Mouse (Mus musculus) forebrain, embryonic 14.5 days (tissue): ENCODE results near the gene Ncoa3. TPM values are rescaled to one million over a fixed set of nuclear protein-coding genes. Genes with fewer than 3 reads are reported as not detected.
A peak's percentile ranks its signal among the peaks of the same experiment; 100 is the strongest.

Experiments
- ATAC-seq: fragments of 200-750 bp; cut with Nextera tagmentation; 2 replicates; pipeline ENCODE4 v1.8.0; 2017; ENCODE audit warnings: mild to moderate bottlenecking, moderate library complexity
- DNase-seq: peaks from one replicate; pipeline ENCODE4 v3.0.0-alpha.2; 2015; ENCODE audit warnings: low spot score
- H3K27ac ChIP-seq: fragments of 300-500 bp; sonication (generic); 2 replicates; pipeline ENCODE4 v1.5.1; 2014; ENCODE audit warnings: low read depth, mild to moderate bottlenecking, control low read depth, low read length, moderate library complexity
- H3K27me3 ChIP-seq: fragments of 300-500 bp; sonication (generic); replicated peaks from 2 replicates; pipeline ENCODE4 v1.6.1; 2014; ENCODE audit warnings: low read length, control low read depth, mixed read lengths; ENCODE audit not compliant: control insufficient read depth, insufficient read depth
- H3K36me3 ChIP-seq: fragments of 300-500 bp; sonication (generic); 2 replicates; pipeline ENCODE4 v1.6.1; 2014; ENCODE audit warnings: low read length, control low read depth; ENCODE audit not compliant: control insufficient read depth, insufficient read depth
- H3K4me1 ChIP-seq: fragments of 300-500 bp; sonication (generic); 2 replicates; pipeline ENCODE4 v1.6.1; 2014; ENCODE audit warnings: antibody characterized with exemption, low read length, control low read depth; ENCODE audit not compliant: control insufficient read depth, insufficient read depth
- H3K4me2 ChIP-seq: fragments of 300-500 bp; sonication (generic); 2 replicates; pipeline ENCODE4 v1.6.1; 2014; ENCODE audit warnings: mild to moderate bottlenecking, control low read depth, low read length
- H3K4me3 ChIP-seq: fragments of 300-500 bp; sonication (generic); 2 replicates; pipeline ENCODE4 v1.5.1; 2014; ENCODE audit warnings: low read depth, low read length, control low read depth
- H3K9ac ChIP-seq: fragments of 300-500 bp; sonication (generic); 2 replicates; pipeline ENCODE4 v1.6.1; 2014; ENCODE audit warnings: mild to moderate bottlenecking, low read length, control low read depth, moderate library complexity
- H3K9me3 ChIP-seq: fragments of 300-500 bp; sonication (generic); replicated peaks from 2 replicates; pipeline ENCODE4 v1.6.1; 2016; ENCODE audit warnings: low read length, control low read depth, mixed read lengths; ENCODE audit not compliant: control insufficient read depth
- WGBS: fragments of 180-500 bp; shearing (Covaris S2); extraction: QIAGEN DNeasy Blood & Tissue Kit; methylation state at CpG from one replicate; pipeline ENCODE4 v1.1.7; 2014; 5-methylcytosine and 5-hydroxymethylcytosine counted together
- polyA plus RNA-seq: library from polyadenylated mRNA; unstranded; fragments of >200 nt; fragmentation: Nextera tagmentation; extraction: Ambion mirVana; gene quantifications from 2 replicates; pipeline ENCODE4 v1.2.1, GENCODE M21; 2014

Gene Ncoa3
- polyA plus RNA-seq, 1 experiment from 2014 or later: 9.3 TPM

DNA sequence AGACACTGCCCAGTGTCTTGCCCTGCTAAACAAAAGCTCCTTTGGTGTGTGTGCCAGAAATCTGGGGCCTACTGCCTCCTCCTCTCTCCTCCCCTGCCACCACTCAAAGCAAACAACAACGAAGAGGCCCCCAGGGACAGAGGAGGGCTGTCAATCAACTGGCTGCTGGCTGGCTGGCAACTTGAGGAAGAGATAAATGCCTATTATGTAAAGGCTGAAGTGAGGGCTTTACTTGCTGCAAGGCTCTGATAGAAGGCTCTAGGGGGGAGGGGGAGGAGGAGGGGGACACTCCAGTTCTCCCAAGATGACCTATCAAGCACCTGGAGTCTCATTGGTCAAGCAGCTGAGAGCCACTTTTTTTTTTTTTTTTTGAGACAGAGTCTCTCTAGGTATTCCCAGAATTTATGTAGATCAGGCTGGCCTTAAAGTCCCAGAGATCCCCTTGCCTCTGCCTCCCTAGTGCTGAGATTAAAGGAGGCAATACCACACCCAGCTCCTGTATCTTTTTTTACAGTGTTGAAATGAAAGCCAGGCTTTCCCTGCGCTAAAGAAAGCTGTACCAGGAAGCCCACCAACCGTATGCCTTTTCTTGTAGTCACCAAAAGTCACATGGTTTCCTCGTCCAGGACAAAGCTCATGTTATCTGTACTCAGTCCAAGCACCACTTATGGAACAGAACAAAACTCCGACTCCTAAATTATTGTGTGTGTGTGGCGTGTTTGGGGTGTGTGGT is 24.4 kb upstream of the Ncoa3 start:
- Histone ChIP-seq H3K9ac (no peak overlapping the region), H3K9me3 (no peaks in the 10 kb centered on the region), H3K27ac (peak overlapping the region; percentile 30; the same call in 1 of the 2 replicates), H3K27me3 (no peaks in the 10 kb centered on the region), H3K4me2 (no peak overlapping the region), H3K36me3 (no peaks in the 10 kb centered on the region), H3K4me1 (0 out of 2 replicates have a peak, but pooled peaks cover 5% of the 10 kb centered on the region), H3K4me3 (no peak overlapping the region)
- ATAC-seq (peak; percentile 83), DNase-seq (peak; percentile 79)
- WGBS: 53% methylated on average over 6 of the region's 6 CpGs

DNA sequence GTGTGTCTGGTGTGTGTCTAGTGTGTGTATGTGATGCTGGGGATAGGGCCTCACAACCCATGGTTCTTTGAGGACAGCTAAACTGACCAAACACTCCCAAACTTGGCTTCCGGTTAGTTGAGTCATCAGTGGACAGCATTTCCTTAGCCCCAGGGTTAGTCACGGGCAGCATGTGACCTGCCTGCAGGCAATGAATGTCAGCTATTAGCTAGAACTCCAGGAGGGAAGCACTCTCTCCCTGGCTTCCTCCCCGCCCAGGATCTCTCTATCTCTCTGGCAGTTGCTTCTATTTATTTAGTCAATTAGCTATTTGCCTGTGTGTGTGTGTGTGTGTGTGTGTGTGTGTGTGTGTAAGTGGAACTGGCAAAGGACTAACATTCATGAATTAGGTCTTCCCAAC is 23.6 kb upstream of the Ncoa3 start:
- H3K9ac ChIP-seq: no peak overlapping the region
- H3K27me3 ChIP-seq: no peaks in the 10 kb centered on the region
- DNase-seq: no peak
- 0 out of 2 replicates have a peak, but pooled peaks cover 5% of the 10 kb centered on the region for H3K4me1 ChIP-seq
- 52% methylated on average over 3 of the region's 3 CpGs for WGBS
- no peak overlapping the region for H3K27ac ChIP-seq
- no peaks in the 10 kb centered on the region for H3K36me3 ChIP-seq
- no peak overlapping the region for H3K4me2 ChIP-seq
- no peaks in the 10 kb centered on the region for H3K9me3 ChIP-seq
- ATAC-seq: no peak; the same call in 1 of the 2 replicates
- no peak overlapping the region for H3K4me3 ChIP-seq

DNA sequence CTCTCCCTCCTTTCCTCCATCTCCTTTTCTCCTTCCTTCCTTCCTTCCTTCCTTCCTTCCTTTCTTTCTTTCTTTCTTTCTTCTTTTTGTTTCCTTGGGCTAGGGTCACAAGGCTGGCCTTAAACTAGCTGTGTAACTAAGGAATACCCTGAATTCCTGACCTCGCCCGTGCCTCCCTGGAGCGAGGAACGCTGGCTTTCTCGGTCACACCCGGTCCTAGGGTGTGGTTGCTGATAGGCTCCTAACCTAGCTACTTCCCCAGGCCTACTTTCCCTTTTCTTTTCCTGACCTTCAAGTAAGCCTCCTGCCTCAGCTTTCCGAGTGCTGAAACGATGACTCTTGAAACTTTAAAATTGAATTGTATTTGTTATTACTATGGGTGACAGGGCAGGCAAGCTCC is 23.0 kb upstream of the Ncoa3 start:
- DNase-seq (no peak), ATAC-seq (no peak)
- no peaks in the 10 kb centered on the region for H3K27me3 ChIP-seq
- H3K9me3 ChIP-seq: no peaks in the 10 kb centered on the region
- 76% methylated on average over 8 of the region's 8 CpGs for WGBS
- H3K9ac ChIP-seq: no peak overlapping the region
- H3K36me3 ChIP-seq: no peaks in the 10 kb centered on the region
- 0 out of 2 replicates have a peak, but pooled peaks cover 5% of the 10 kb centered on the region for H3K4me1 ChIP-seq
- H3K4me3 ChIP-seq: no peak overlapping the region
- H3K27ac ChIP-seq: no peak overlapping the region
- H3K4me2 ChIP-seq: no peak overlapping the region

DNA sequence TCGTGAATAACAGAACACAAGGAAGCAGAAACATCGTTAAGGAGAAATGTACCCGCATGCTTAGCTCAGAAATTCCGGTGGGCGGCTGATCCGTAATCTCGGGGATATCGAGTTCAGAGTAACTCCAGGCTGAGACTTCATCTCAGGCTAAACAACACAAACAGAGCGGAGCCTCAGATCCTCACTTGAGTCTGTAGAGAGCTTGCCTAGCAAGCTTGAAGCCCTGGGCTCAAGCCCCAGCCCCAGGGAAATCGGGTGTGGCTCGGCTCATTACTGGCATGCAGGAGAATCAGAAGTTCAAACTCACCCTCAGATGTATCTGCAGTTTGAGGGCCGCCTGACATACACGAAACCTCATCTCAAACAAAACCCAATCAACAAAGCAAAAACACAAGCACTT is 22.5 kb upstream of the Ncoa3 start:
- WGBS: 80% methylated on average over 13 of the region's 13 CpGs
- Histone ChIP-seq H3K36me3 (no peaks in the 10 kb centered on the region), H3K4me2 (no peak overlapping the region), H3K9me3 (no peaks in the 10 kb centered on the region), H3K27me3 (no peaks in the 10 kb centered on the region), H3K9ac (no peak overlapping the region), H3K4me1 (0 out of 2 replicates have a peak, but pooled peaks cover 5% of the 10 kb centered on the region), H3K27ac (no peak overlapping the region), H3K4me3 (no peak overlapping the region)
- ATAC-seq (no peak), DNase-seq (no peak)

DNA sequence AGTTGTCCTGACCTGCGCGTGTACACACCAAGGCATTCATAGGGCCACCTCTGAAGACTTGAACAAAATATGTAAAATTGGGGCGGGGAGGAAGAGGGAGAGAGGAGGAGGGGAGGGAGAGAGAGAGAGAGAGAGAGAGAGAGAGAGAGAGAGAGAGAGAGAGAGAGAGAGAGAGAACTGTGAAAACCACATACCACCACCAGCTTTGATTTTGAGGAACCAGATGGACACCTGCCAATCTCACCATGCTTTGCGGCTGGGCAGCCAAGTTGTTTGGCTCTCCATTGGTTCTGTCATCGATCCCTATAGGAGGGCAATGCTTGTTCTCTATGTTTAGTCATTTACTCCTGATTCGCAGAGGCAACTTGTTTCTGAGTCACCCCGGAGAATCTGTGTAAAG is 21.7 kb upstream of the Ncoa3 start:
- H3K9me3 ChIP-seq: no peaks in the 10 kb centered on the region
- DNase-seq: no peak

DNA sequence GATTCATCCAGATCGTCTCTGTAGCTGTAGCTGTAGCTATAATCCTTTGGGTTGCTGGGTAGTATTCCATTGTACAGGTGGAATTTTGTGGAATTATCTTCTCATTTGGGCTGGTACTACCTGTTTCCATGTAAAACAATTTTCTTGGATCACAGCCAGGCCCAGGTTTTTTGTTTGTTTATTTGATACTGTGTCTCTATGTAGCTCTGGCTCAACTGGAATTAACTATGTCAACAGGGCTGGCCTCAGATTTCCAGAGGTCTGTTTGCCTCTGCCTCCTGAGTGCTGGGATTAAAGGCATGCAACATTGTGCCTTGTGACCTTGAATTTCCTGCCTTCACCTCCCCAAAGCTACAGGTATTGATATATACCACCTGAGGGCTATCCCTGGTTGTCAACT is 18.1 kb upstream of the Ncoa3 start:
- Histone ChIP-seq H3K4me3 (no peak overlapping the region), H3K4me2 (no peak overlapping the region), H3K36me3 (no peaks in the 10 kb centered on the region), H3K4me1 (no peaks in the 10 kb centered on the region), H3K9me3 (no peaks in the 10 kb centered on the region), H3K27me3 (no peaks in the 10 kb centered on the region), H3K27ac (no peak overlapping the region), H3K9ac (no peak overlapping the region)
- ATAC-seq (no peak), DNase-seq (no peak)
- WGBS: 93% methylated on average over 1 of the region's 1 CpGs

More for the DNA sequence above, 21.7 kb upstream of the Ncoa3 start:
- Histone ChIP-seq H3K4me2 (no peak overlapping the region), H3K9ac (no peak overlapping the region), H3K4me3 (no peak overlapping the region), H3K27ac (no peak overlapping the region), H3K27me3 (no peaks in the 10 kb centered on the region), H3K36me3 (no peaks in the 10 kb centered on the region), H3K4me1 (0 out of 2 replicates have a peak, but pooled peaks cover 5% of the 10 kb centered on the region)
- WGBS: 88% methylated on average over 7 of the region's 7 CpGs
- no peak for ATAC-seq

DNA sequence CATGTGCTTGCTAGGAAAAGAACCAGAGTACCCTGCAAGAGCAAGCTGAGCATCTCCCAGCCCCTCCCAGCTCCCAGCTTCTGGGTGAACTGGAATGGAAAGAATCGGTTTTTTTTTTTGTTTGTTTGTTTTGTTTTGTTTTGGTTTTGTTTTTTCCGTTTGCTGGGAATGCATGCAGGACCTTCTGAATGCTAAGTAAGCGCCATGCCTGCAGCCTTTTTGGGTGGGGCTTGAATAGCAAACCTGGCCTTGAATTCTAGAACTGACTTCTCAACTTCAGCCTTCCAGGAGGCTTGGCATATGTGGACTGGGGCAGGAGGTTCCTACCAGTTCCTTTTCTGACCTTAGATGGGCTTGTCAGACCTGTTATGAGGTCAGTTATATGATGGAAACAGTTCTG is 16.2 kb upstream of the Ncoa3 start:
- ATAC-seq (no peak), DNase-seq (no peak)
- no peaks in the 10 kb centered on the region for H3K9me3 ChIP-seq
- no peak overlapping the region for H3K27ac ChIP-seq
- WGBS: 79% methylated on average over 3 of the region's 3 CpGs
- H3K27me3 ChIP-seq: no peaks in the 10 kb centered on the region
- no peak overlapping the region for H3K4me3 ChIP-seq
- H3K4me1 ChIP-seq: no peaks in the 10 kb centered on the region
- H3K9ac ChIP-seq: no peak overlapping the region
- no peak overlapping the region for H3K4me2 ChIP-seq
- no peaks in the 10 kb centered on the region for H3K36me3 ChIP-seq

DNA sequence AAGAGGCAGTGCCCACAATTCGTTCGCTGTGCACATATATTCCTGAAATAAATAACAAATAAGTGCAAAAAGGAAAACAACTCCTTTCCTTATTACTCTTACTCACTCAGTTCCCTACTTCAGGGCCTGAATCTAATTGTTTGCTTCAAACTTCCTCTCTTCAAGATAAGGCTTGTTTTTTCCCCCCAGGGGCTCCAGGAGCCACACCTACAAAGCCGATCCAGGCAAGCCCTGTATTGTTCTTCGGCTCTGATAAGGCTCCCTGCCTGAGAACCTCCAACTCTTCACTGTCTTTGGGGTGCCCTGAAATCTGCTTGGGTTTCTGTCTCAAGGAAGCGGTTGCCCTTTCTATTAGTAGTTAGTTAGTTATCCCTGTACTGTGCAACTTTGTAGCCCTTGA is 15.6 kb upstream of the Ncoa3 start:
- Histone ChIP-seq H3K27ac (no peak overlapping the region), H3K4me2 (no peak overlapping the region), H3K4me1 (no peaks in the 10 kb centered on the region), H3K9me3 (no peaks in the 10 kb centered on the region), H3K27me3 (no peaks in the 10 kb centered on the region), H3K4me3 (no peak overlapping the region), H3K36me3 (no peaks in the 10 kb centered on the region), H3K9ac (no peak overlapping the region)
- no peak for DNase-seq
- ATAC-seq: no peak
- WGBS: 62% methylated on average over 5 of the region's 5 CpGs

DNA sequence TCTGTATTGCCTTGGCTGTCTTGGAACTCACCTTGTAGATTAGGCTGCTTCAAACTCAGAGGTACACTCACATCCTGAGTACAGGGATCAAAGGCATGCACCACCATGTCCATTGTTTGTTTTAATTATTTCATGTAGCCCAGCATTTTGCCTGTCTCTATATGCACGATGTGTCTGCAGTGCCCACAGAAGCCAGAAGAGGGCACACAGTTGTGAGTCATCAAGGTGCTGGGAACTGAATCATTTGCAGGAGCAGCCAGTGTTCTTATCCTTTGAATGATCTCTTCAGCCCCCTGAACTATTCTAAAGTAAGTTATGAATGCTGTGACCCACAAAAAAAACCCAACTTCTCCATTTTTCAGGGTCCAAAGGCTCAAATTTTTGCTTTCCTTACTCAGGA is 14.3 kb upstream of the Ncoa3 start:
- Histone ChIP-seq H3K4me2 (no peak overlapping the region), H3K9me3 (no peaks in the 10 kb centered on the region), H3K4me1 (no peaks in the 10 kb centered on the region), H3K27ac (no peak overlapping the region), H3K27me3 (no peaks in the 10 kb centered on the region), H3K36me3 (no peaks in the 10 kb centered on the region), H3K4me3 (no peak overlapping the region), H3K9ac (no peak overlapping the region)
- ATAC-seq: no peak
- WGBS: 96% methylated on average over 1 of the region's 1 CpGs
- DNase-seq: no peak
